Mouse (Mus musculus) brain, embryonic 14.5 days (tissue): Measurements from ENCODE around the gene Add3.

Experiments used
- CTCF ChIP-seq: fragments of 200-500 bp; IDR thresholded peaks from 2 replicates; pipeline ENCODE4 v1.5.1; 2012; ENCODE audit warnings: inconsistent platforms, mild to moderate bottlenecking, moderate library complexity, borderline replicate concordance; ENCODE audit not compliant: insufficient read depth, insufficient read length; ENCODE audit errors: extremely low read depth
- POLR2A ChIP-seq: fragments of 200-500 bp; IDR thresholded peaks from 2 replicates; pipeline ENCODE4 v1.6.1; 2012; ENCODE audit warnings: mild to moderate bottlenecking, inconsistent platforms, borderline replicate concordance; ENCODE audit not compliant: poor library complexity, insufficient read depth, insufficient read length, severe bottlenecking; ENCODE audit errors: extremely low read depth

GRCm38 (mm10) chr19:53166367-53166766 lies 26.1 kb downstream of the Add3 start:
- no peak for TF ChIP-seq CTCF
- TF ChIP-seq POLR2A, result no peak
